Mouse (Mus musculus): ENCODE data around the gene Pak2. TPM values are rescaled to one million over a fixed set of nuclear protein-coding genes. Genes with fewer than 3 reads are reported as not detected.

The Pak2 gene
- polyA plus RNA-seq, 1 experiment from 2014 or later: 32.9 TPM

DNA sequence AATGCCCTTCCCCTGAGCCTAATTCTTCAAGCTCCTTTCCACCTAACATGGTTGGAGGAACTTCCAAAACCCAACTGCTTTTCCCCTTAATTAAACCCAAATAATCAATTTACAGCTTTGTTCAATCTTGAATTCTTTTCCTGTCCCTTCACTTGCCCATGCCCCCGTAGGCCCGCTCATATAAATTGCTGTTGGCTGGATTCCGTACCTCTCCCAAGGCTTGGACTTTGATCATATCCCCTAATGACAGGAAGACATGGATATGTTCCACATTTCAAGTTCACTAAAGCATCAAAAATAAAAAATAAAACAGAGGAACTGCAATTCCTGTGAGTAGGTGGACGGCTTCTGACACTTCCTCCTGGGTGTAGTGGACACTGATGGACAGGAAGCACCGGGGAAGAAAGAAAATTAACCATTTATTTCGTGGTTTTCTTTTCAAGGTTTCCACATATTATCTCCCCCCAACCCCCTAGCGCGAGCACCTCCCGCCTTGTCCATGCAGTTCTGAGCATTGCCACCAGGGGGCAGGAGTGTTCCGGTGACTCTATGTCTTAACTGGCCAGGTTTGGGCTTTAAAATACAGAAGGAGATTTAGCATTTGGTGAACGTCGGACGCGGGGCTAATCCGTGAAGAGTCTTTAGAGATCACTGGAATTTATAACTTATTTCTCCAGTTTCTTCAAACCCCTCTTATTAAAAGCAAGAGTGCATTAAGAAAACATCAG lies 36.0 kb upstream of the Pak2 start:
- no peak for ATAC-seq (replicated peaks; ENCODE audit: low FRiP score)
- Histone ChIP-seq H3K4me3 (ENCODE audit: low read depth, low read length) (no peak overlapping the region), H3K9ac (ENCODE audit: low read depth, low read length) (no peak overlapping the region), H3K27me3 (replicated peaks; ENCODE audit: control insufficient read depth, insufficient read depth, low read length) (no peaks in the 10 kb centered on the region), H3K4me2 (peak overlapping the region; percentile 30), H3K36me3 (ENCODE audit: control insufficient read depth, insufficient read depth, low read length) (no peaks in the 10 kb centered on the region), H3K9me3 (ENCODE audit: control insufficient read depth, low read length) (no peaks in the 10 kb centered on the region), H3K27ac (ENCODE audit: low read depth, low read length) (no peak overlapping the region), H3K4me1 (replicated peaks; ENCODE audit: control insufficient read depth, insufficient read depth, low read length) (peaks cover 5% of the 10 kb centered on the region; the same call in 1 of the 2 replicates)
- DNase-seq (ENCODE audit: low spot score): peak; percentile 84
- WGBS: 18% methylated on average over 15 of the region's 15 CpGs

- Histone ChIP-seq H3K4me2 (peak overlapping the region; percentile 50), H3K27ac (ENCODE audit: low read depth, low read length) (no peak overlapping the region)
Observed at GRCm38 (mm10) chr16:32114406-32114805, 35.3 kb upstream of the Pak2 start.

GRCm38 (mm10) chr16:32113541-32114218 lies 34.5 kb upstream of the Pak2 start:
- Histone ChIP-seq H3K27me3 (replicated peaks; ENCODE audit: control insufficient read depth, insufficient read depth, low read length) (no peaks in the 10 kb centered on the region), H3K9me3 (ENCODE audit: control insufficient read depth, low read length) (no peaks in the 10 kb centered on the region), H3K27ac (ENCODE audit: low read depth, low read length) (peak overlapping the region; percentile 6; the same call in 1 of the 2 replicates), H3K36me3 (ENCODE audit: control insufficient read depth, insufficient read depth, low read length) (no peaks in the 10 kb centered on the region), H3K9ac (ENCODE audit: low read depth, low read length) (peak overlapping the region; percentile 4), H3K4me3 (ENCODE audit: low read depth, low read length) (peak overlapping the region; percentile 15), H3K4me1 (replicated peaks; ENCODE audit: control insufficient read depth, insufficient read depth, low read length) (peaks cover 5% of the 10 kb centered on the region; the same call in 1 of the 2 replicates), H3K4me2 (peak overlapping the region; percentile 50)
- 36% methylated on average over 23 of the region's 23 CpGs for WGBS
- peak; percentile 45 for DNase-seq (ENCODE audit: low spot score)
- peak; percentile 75 for ATAC-seq (replicated peaks; ENCODE audit: low FRiP score)

More at GRCm38 (mm10) chr16:32114406-32114805, 35.3 kb upstream of the Pak2 start:
- DNase-seq (ENCODE audit: low spot score): no peak
- 80% methylated on average over 10 of the region's 10 CpGs for WGBS
- Histone ChIP-seq H3K4me1 (replicated peaks; ENCODE audit: control insufficient read depth, insufficient read depth, low read length) (peaks cover 5% of the 10 kb centered on the region; the same call in 1 of the 2 replicates), H3K9ac (ENCODE audit: low read depth, low read length) (no peak overlapping the region), H3K36me3 (ENCODE audit: control insufficient read depth, insufficient read depth, low read length) (no peaks in the 10 kb centered on the region), H3K4me3 (ENCODE audit: low read depth, low read length) (no peak overlapping the region), H3K27me3 (replicated peaks; ENCODE audit: control insufficient read depth, insufficient read depth, low read length) (no peaks in the 10 kb centered on the region), H3K9me3 (ENCODE audit: control insufficient read depth, low read length) (no peaks in the 10 kb centered on the region)
- no peak for ATAC-seq (replicated peaks; ENCODE audit: low FRiP score)

GRCm38 (mm10) chr16:32110951-32111699 lies 32.0 kb upstream of the Pak2 start:
- WGBS: 74% methylated on average over 15 of the region's 15 CpGs
- Histone ChIP-seq H3K27me3 (replicated peaks; ENCODE audit: control insufficient read depth, insufficient read depth, low read length) (no peaks in the 10 kb centered on the region), H3K9me3 (ENCODE audit: control insufficient read depth, low read length) (no peaks in the 10 kb centered on the region), H3K4me3 (ENCODE audit: low read depth, low read length) (no peak overlapping the region), H3K9ac (ENCODE audit: low read depth, low read length) (no peak overlapping the region), H3K4me1 (replicated peaks; ENCODE audit: control insufficient read depth, insufficient read depth, low read length) (peaks cover under 1% of the 10 kb centered on the region; the same call in 1 of the 2 replicates), H3K4me2 (no peak overlapping the region), H3K36me3 (ENCODE audit: control insufficient read depth, insufficient read depth, low read length) (no peaks in the 10 kb centered on the region; the same call in 1 of the 2 replicates), H3K27ac (ENCODE audit: low read depth, low read length) (no peak overlapping the region)
- DNase-seq (ENCODE audit: low spot score) (no peak), ATAC-seq (replicated peaks; ENCODE audit: low FRiP score) (no peak)

- no peak overlapping the region for H3K4me3 ChIP-seq (ENCODE audit: low read depth, low read length)
- H3K4me1 ChIP-seq (replicated peaks; ENCODE audit: control insufficient read depth, insufficient read depth, low read length): no peaks in the 10 kb centered on the region
- no peaks in the 10 kb centered on the region for H3K27me3 ChIP-seq (replicated peaks; ENCODE audit: control insufficient read depth, insufficient read depth, low read length)
- ATAC-seq (replicated peaks; ENCODE audit: low FRiP score) (no peak), DNase-seq (ENCODE audit: low spot score) (no peak)
- H3K4me2 ChIP-seq: no peak overlapping the region
- 51% methylated on average over 2 of the region's 2 CpGs for WGBS
- H3K36me3 ChIP-seq (ENCODE audit: control insufficient read depth, insufficient read depth, low read length): peaks cover 2% of the 10 kb centered on the region; the same call in 1 of the 2 replicates
- H3K27ac ChIP-seq (ENCODE audit: low read depth, low read length): no peak overlapping the region
- H3K9me3 ChIP-seq (ENCODE audit: control insufficient read depth, low read length): no peaks in the 10 kb centered on the region
- no peak overlapping the region for H3K9ac ChIP-seq (ENCODE audit: low read depth, low read length)
Observed at GRCm38 (mm10) chr16:32108578-32108977, 29.4 kb upstream of the Pak2 start.

DNA sequence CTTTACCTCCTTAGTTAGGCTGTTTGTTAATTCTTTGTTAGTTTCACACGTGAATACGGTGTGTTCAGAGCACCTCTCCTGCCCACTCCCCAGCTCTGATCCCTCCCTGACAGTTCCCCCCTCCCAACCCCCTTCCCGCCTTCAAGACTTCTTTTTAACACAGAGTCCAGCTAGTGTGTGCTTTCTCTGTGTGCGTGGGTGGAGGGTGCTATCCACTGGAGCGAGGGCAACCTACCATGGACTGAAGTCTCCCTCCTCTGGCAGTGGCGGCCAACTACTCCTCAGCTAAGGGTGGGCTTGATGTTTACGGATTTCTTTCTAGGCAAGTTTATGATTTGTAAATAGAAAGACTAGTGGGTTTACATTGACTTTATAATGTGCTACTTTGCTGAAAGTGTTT lies 29.0 kb upstream of the Pak2 start:
- Histone ChIP-seq H3K9ac (ENCODE audit: low read depth, low read length) (no peak overlapping the region), H3K36me3 (ENCODE audit: control insufficient read depth, insufficient read depth, low read length) (peaks cover 2% of the 10 kb centered on the region; the same call in 1 of the 2 replicates), H3K4me1 (replicated peaks; ENCODE audit: control insufficient read depth, insufficient read depth, low read length) (no peaks in the 10 kb centered on the region), H3K9me3 (ENCODE audit: control insufficient read depth, low read length) (no peaks in the 10 kb centered on the region), H3K4me2 (no peak overlapping the region), H3K27ac (ENCODE audit: low read depth, low read length) (no peak overlapping the region), H3K4me3 (ENCODE audit: low read depth, low read length) (no peak overlapping the region), H3K27me3 (replicated peaks; ENCODE audit: control insufficient read depth, insufficient read depth, low read length) (no peaks in the 10 kb centered on the region)
- WGBS: 66% methylated on average over 7 of the region's 7 CpGs
- no peak for DNase-seq (ENCODE audit: low spot score)
- ATAC-seq (replicated peaks; ENCODE audit: low FRiP score): no peak

GRCm38 (mm10) chr16:32107342-32108045 lies 28.4 kb upstream of the Pak2 start:
- no peaks in the 10 kb centered on the region for H3K9me3 ChIP-seq (ENCODE audit: control insufficient read depth, low read length)
- H3K9ac ChIP-seq (ENCODE audit: low read depth, low read length): no peak overlapping the region
- H3K4me3 ChIP-seq (ENCODE audit: low read depth, low read length): no peak overlapping the region
- WGBS: 58% methylated on average over 12 of the region's 12 CpGs
- no peak overlapping the region for H3K4me2 ChIP-seq
- H3K27ac ChIP-seq (ENCODE audit: low read depth, low read length): no peak overlapping the region
- H3K27me3 ChIP-seq (replicated peaks; ENCODE audit: control insufficient read depth, insufficient read depth, low read length): no peaks in the 10 kb centered on the region
- peaks cover 2% of the 10 kb centered on the region; the same call in 1 of the 2 replicates for H3K36me3 ChIP-seq (ENCODE audit: control insufficient read depth, insufficient read depth, low read length)
- H3K4me1 ChIP-seq (replicated peaks; ENCODE audit: control insufficient read depth, insufficient read depth, low read length): no peaks in the 10 kb centered on the region
- DNase-seq (ENCODE audit: low spot score) (no peak), ATAC-seq (replicated peaks; ENCODE audit: low FRiP score) (no peak)

- no peaks in the 10 kb centered on the region for H3K9me3 ChIP-seq (ENCODE audit: control insufficient read depth, low read length)
- no peak for ATAC-seq (replicated peaks; ENCODE audit: low FRiP score)
- H3K4me2 ChIP-seq: no peak overlapping the region
- 97% methylated on average over 1 of the region's 1 CpGs for WGBS
- no peak overlapping the region for H3K27ac ChIP-seq (ENCODE audit: low read depth, low read length)
- H3K9ac ChIP-seq (ENCODE audit: low read depth, low read length): no peak overlapping the region
- no peaks in the 10 kb centered on the region for H3K4me1 ChIP-seq (replicated peaks; ENCODE audit: control insufficient read depth, insufficient read depth, low read length)
- H3K4me3 ChIP-seq (ENCODE audit: low read depth, low read length): no peak overlapping the region
- no peaks in the 10 kb centered on the region for H3K27me3 ChIP-seq (replicated peaks; ENCODE audit: control insufficient read depth, insufficient read depth, low read length)
- peaks cover 2% of the 10 kb centered on the region; the same call in 1 of the 2 replicates for H3K36me3 ChIP-seq (ENCODE audit: control insufficient read depth, insufficient read depth, low read length)
- DNase-seq (ENCODE audit: low spot score): no peak
Observed at GRCm38 (mm10) chr16:32105698-32106097, 26.6 kb upstream of the Pak2 start.
